Mouse (Mus musculus) left cerebral cortex, postnatal 36 days (tissue): ENCODE results near the gene Htra1. TPM values are rescaled to one million over a fixed set of nuclear protein-coding genes. Genes with fewer than 3 reads are reported as not detected.
A peak's percentile ranks its signal among the peaks of the same experiment; 100 is the strongest.

Experiments
- DNase-seq, 2 experiments: peaks; one replicate each; pipeline ENCODE4 v3.0.0; 2021 to 2022; ENCODE audit warnings: low spot score in 2 of 2, mixed read lengths in 1 of 2
- intact Hi-C: fragments of 180-260 bp; cut with DNase I; formaldehyde crosslinking; loops from one replicate; pipeline ENCODE4 v1.15.1; 2025
- total RNA-seq, 2 experiments: library from RNA; stranded (reverse); gene quantifications; 2 replicates each; pipeline ENCODE4 v1.2.3; 2021

The Htra1 gene
- total RNA-seq, 2 experiments from 2014 or later, result 228 to 243 TPM

GRCm38 (mm10) chr7:130959868-130960267, 24.0 kb downstream of the Htra1 start:
- peak in 1 of 2 experiments; percentile 31 for DNase-seq
- intact Hi-C loops, result no loop called here

GRCm38 (mm10) chr7:130961429-130961828, 25.5 kb downstream of the Htra1 start:
- DNase-seq, result no peak
- intact Hi-C loops, result no loop called here

GRCm38 (mm10) chr7:130964686-130965085, 28.8 kb downstream of the Htra1 start:
- DNase-seq, result peak in 1 of 2 experiments; percentile 27
- intact Hi-C loops, result no loop called here

- intact Hi-C loops, result no loop called here
- no peak for DNase-seq
These were observed 29.5 kb downstream of the Htra1 start for GRCm38 (mm10) chr7:130965396-130965795.

- peak; percentile 48 to 53 for DNase-seq
- intact Hi-C loops, result no loop called here
These were observed 30.0 kb downstream of the Htra1 start for GRCm38 (mm10) chr7:130965909-130966365.

- no peak for DNase-seq
- intact Hi-C loops, result no loop called here
These were observed 30.5 kb downstream of the Htra1 start for GRCm38 (mm10) chr7:130966451-130966850.

- DNase-seq, result no peak
- intact Hi-C loops, result no loop called here
These were observed 31.0 kb downstream of the Htra1 start for GRCm38 (mm10) chr7:130966876-130967275.

GRCm38 (mm10) chr7:130967901-130968300, 32.0 kb downstream of the Htra1 start:
- intact Hi-C loops, result no loop called here
- DNase-seq, result no peak

- no peak for DNase-seq
- intact Hi-C loops, result no loop called here
These were observed 32.6 kb downstream of the Htra1 start for GRCm38 (mm10) chr7:130968537-130968936.

GRCm38 (mm10) chr7:130969076-130969475, 33.2 kb downstream of the Htra1 start:
- intact Hi-C loops, result no loop called here
- DNase-seq, result no peak

- DNase-seq, result no peak
- intact Hi-C loops, result no loop called here
These were observed 33.6 kb downstream of the Htra1 start for GRCm38 (mm10) chr7:130969507-130969906.

GRCm38 (mm10) chr7:130972767-130973166, 36.9 kb downstream of the Htra1 start:
- intact Hi-C loops, result no loop called here
- DNase-seq, result no peak

GRCm38 (mm10) chr7:130976305-130976935, 40.5 kb downstream of the Htra1 start:
- intact Hi-C loops, result no loop called here
- no peak for DNase-seq

GRCm38 (mm10) chr7:130977794-130978521, 42.0 kb downstream of the Htra1 start:
- intact Hi-C loops, result no loop called here
- DNase-seq, result peak; percentile 40 to 68

GRCm38 (mm10) chr7:130978545-130978944, 42.6 kb downstream of the Htra1 start:
- no peak for DNase-seq
- intact Hi-C loops, result no loop called here

- DNase-seq, result no peak
- intact Hi-C loops, result no loop called here
These were observed 44.2 kb downstream of the Htra1 start for GRCm38 (mm10) chr7:130980130-130980529.

- intact Hi-C loops, result no loop called here
These were observed 46.5 kb downstream of the Htra1 start for GRCm38 (mm10) chr7:130982371-130982770.

GRCm38 (mm10) chr7:130982881-130983280, 47.0 kb downstream of the Htra1 start:
- no peak for DNase-seq
- intact Hi-C loops, result no loop called here

More at GRCm38 (mm10) chr7:130982371-130982770, 46.5 kb downstream of the Htra1 start:
- no peak for DNase-seq

- DNase-seq, result no peak
- intact Hi-C loops, result no loop called here
These were observed 48.4 kb downstream of the Htra1 start for GRCm38 (mm10) chr7:130984294-130984693.

GRCm38 (mm10) chr7:130985193-130985592, 49.3 kb downstream of the Htra1 start:
- intact Hi-C loops, result no loop called here
- no peak for DNase-seq

GRCm38 (mm10) chr7:130985716-130986115, 49.8 kb downstream of the Htra1 start:
- intact Hi-C loops, result no loop called here
- DNase-seq, result no peak
